Mouse (Mus musculus): ENCODE measurements around the gene 1700019A02Rik. TPM values are rescaled to one million over a fixed set of nuclear protein-coding genes. Genes with fewer than 3 reads are reported as not detected.

The 1700019A02Rik gene
- polyA plus RNA-seq, 1 experiment from 2014 or later: not detected

DNA sequence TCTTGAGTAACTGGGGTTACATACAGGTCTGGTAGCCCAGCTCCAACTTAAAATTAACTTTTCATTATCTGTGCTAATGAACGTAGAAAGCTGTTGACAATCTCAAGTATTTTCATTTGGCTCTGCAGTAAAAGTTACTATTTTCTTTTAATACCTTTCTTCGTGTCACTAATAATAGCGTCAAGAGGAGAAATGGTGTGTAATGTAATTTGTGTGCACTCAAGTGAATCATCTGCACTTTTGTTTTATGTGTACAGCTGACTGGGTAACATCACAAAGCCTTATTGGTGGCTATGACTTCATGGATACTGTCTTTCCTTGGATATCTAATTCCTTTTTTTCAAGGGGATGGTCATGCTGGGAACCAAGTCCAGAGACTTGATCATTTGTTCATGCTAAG lies 1.1 kb downstream of the 1700019A02Rik start:
- DNase-seq (ENCODE audit: low spot score) (no peak), ATAC-seq (ENCODE audit: low FRiP score) (no peak)
- H3K4me2 ChIP-seq (replicated peaks): no peak overlapping the region
- no peak overlapping the region for H3K27ac ChIP-seq
- H3K4me3 ChIP-seq (replicated peaks; ENCODE audit: low read length): no peak overlapping the region
- H3K9me3 ChIP-seq (ENCODE audit: control insufficient read depth, low read length): no peaks in the 10 kb centered on the region
- 89% methylated on average over 3 of the region's 3 CpGs for WGBS
- no peak overlapping the region for H3K9ac ChIP-seq
- no peaks in the 10 kb centered on the region for H3K27me3 ChIP-seq (ENCODE audit: control insufficient read depth, insufficient read depth, low read length)
- no peaks in the 10 kb centered on the region for H3K4me1 ChIP-seq (replicated peaks; ENCODE audit: control insufficient read depth, insufficient read depth, low read length)
- H3K36me3 ChIP-seq (replicated peaks; ENCODE audit: control insufficient read depth, insufficient read depth): no peaks in the 10 kb centered on the region

DNA sequence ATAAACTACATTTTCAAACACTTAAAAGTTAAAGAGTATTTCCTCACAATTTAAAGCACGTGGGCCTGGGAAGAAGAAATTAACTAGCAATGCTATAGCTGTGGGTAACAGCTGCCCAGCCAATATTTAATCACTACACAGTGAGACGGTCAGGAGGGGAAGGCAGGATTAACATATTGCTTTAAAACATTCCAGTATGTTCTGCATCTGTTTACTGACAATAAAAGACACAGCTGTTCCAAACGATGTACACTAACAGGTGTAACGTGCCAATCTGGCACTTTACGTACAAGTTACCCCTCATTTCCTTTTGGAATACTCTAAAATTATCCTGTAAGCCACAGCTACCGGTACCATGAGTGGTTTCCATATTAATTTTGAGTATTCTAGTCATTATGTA lies 29.7 kb downstream of the 1700019A02Rik start:
- Histone ChIP-seq H3K4me2 (replicated peaks) (no peak overlapping the region), H3K4me1 (replicated peaks; ENCODE audit: control insufficient read depth, insufficient read depth, low read length) (no peaks in the 10 kb centered on the region), H3K27me3 (ENCODE audit: control insufficient read depth, insufficient read depth, low read length) (no peaks in the 10 kb centered on the region), H3K9me3 (ENCODE audit: control insufficient read depth, low read length) (no peaks in the 10 kb centered on the region), H3K36me3 (replicated peaks; ENCODE audit: control insufficient read depth, insufficient read depth) (no peaks in the 10 kb centered on the region), H3K4me3 (replicated peaks; ENCODE audit: low read length) (no peak overlapping the region), H3K27ac (no peak overlapping the region), H3K9ac (no peak overlapping the region)
- 56% methylated on average over 6 of the region's 6 CpGs for WGBS
- DNase-seq (ENCODE audit: low spot score) (no peak), ATAC-seq (ENCODE audit: low FRiP score) (no peak)

DNA sequence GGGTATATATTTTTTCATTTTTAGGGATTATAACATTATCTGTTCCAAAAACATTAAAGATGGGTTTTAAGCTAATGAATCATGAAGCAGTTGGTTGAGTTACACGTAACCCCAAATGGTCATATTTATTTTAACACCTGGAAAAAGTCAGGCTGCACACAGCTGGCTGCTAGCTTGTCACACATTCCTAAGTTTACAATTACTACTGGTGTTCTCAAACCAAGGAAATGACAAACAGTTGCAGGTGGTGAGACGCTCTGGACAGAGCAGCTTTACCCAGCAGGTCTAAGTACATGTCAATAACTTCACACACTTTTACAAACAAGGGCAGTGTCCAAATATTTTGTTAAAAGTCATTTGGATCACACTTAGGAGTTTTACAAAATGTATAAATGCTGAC lies 64.4 kb downstream of the 1700019A02Rik start:
- Histone ChIP-seq H3K27me3 (ENCODE audit: control insufficient read depth, insufficient read depth, low read length) (no peaks in the 10 kb centered on the region), H3K4me3 (replicated peaks; ENCODE audit: low read length) (no peak overlapping the region), H3K27ac (no peak overlapping the region), H3K9me3 (ENCODE audit: control insufficient read depth, low read length) (no peaks in the 10 kb centered on the region), H3K36me3 (replicated peaks; ENCODE audit: control insufficient read depth, insufficient read depth) (no peaks in the 10 kb centered on the region), H3K4me1 (replicated peaks; ENCODE audit: control insufficient read depth, insufficient read depth, low read length) (no peaks in the 10 kb centered on the region), H3K9ac (no peak overlapping the region), H3K4me2 (replicated peaks) (no peak overlapping the region)
- ATAC-seq (ENCODE audit: low FRiP score) (no peak), DNase-seq (ENCODE audit: low spot score) (no peak)
- 78% methylated on average over 2 of the region's 2 CpGs for WGBS

DNA sequence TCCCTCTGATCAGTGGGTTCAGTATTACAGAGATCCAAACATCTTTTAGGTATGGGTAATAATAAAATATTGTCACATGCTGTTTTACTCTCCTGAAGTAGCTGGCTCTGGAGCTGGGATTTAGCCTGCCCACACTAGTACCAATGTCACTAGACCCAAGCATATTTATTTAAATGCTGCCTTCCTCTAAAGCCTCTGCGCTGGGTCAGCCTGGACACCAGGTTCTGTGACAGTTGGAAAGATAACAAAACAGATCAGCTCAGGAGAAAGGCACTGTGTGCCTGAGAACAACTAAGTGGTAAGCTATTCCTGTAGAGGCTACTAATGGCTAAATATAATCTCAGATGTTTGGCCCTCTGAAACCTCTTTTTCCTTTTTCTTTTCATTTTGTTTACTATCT lies 76.9 kb downstream of the 1700019A02Rik start:
- H3K27ac ChIP-seq: no peak overlapping the region
- no peak overlapping the region for H3K4me2 ChIP-seq (replicated peaks)
- H3K9me3 ChIP-seq (ENCODE audit: control insufficient read depth, low read length): no peaks in the 10 kb centered on the region
- H3K4me3 ChIP-seq (replicated peaks; ENCODE audit: low read length): no peak overlapping the region
- DNase-seq (ENCODE audit: low spot score): no peak
- H3K27me3 ChIP-seq (ENCODE audit: control insufficient read depth, insufficient read depth, low read length): no peaks in the 10 kb centered on the region
- no peaks in the 10 kb centered on the region for H3K36me3 ChIP-seq (replicated peaks; ENCODE audit: control insufficient read depth, insufficient read depth)
- H3K4me1 ChIP-seq (replicated peaks; ENCODE audit: control insufficient read depth, insufficient read depth, low read length): no peaks in the 10 kb centered on the region
- ATAC-seq (ENCODE audit: low FRiP score): no peak
- 90% methylated on average over 1 of the region's 1 CpGs for WGBS
- no peak overlapping the region for H3K9ac ChIP-seq

Other genes starting within 250 kb of the 1700019A02Rik start
- 3.6 and 4.0 TPM in 2 replicates for gene 1700019D03Rik, start 167.5 kb downstream of the 1700019A02Rik start, polyA plus RNA-seq (2014; fragmentation: Nextera tagmentation; extraction: Ambion mirVana)
- 0.25 TPM in 2 replicates for gene Mstn, start 126.0 kb downstream of the 1700019A02Rik start, polyA plus RNA-seq (2014; fragmentation: Nextera tagmentation; extraction: Ambion mirVana)
- 10.6 and 11.0 TPM in 2 replicates for gene Pms1, start 109.4 kb upstream of the 1700019A02Rik start, polyA plus RNA-seq (2014; fragmentation: Nextera tagmentation; extraction: Ambion mirVana)
- 55.8 and 64.8 TPM in 2 replicates for gene Ormdl1, start 109.5 kb upstream of the 1700019A02Rik start, polyA plus RNA-seq (2014; fragmentation: Nextera tagmentation; extraction: Ambion mirVana)
- gene Gm28778, start 109.5 kb upstream of the 1700019A02Rik start, polyA plus RNA-seq (2014; fragmentation: Nextera tagmentation; extraction: Ambion mirVana): not detected in 2 replicates
- gene Osgepl1, start 126.0 kb upstream of the 1700019A02Rik start, polyA plus RNA-seq (2014; fragmentation: Nextera tagmentation; extraction: Ambion mirVana): 20.8 and 21.1 TPM in 2 replicates
- gene Asdurf, start 165.0 kb upstream of the 1700019A02Rik start, polyA plus RNA-seq (2014; fragmentation: Nextera tagmentation; extraction: Ambion mirVana): 7.8 and 18.3 TPM in 2 replicates
- 2.7 and 2.9 TPM in 2 replicates for gene Gm28551, start 165.0 kb upstream of the 1700019A02Rik start, polyA plus RNA-seq (2014; fragmentation: Nextera tagmentation; extraction: Ambion mirVana)
- gene Asnsd1, start 165.1 kb upstream of the 1700019A02Rik start, polyA plus RNA-seq (2014; fragmentation: Nextera tagmentation; extraction: Ambion mirVana): 61.4 and 67.4 TPM in 2 replicates

Measured in hindbrain, embryonic 14.5 days (tissue).